Mouse (Mus musculus): Measurements from ENCODE around the gene Plpp7. TPM values are rescaled to one million over a fixed set of nuclear protein-coding genes. Genes with fewer than 3 reads are reported as not detected.

Plpp7 gene
- polyA plus RNA-seq, 1 experiment from 2014 or later: 2.5 TPM

DNA sequence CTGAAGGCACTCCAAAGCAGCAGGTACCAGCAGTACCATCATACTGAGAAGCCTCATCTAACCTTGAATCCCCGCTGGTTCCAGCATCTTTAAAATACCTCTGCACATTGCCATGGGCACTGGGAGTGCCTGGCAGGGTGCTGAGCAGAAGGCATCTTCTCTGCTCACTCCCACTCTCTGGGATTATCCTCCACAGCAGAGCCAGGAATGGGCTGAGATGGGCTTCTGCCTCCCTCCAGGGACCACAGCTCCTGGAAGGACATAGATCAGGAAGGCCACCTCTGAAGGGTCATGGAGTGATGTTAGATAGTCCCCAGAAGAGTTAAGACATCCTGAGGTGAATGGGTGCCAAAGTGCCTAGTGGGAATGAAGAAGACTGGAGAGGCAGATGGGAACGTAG, 17.2 kb downstream of the Plpp7 start:
- Histone ChIP-seq H3K9me3 (ENCODE audit: low read depth, low read length) (no peaks in the 10 kb centered on the region), H3K27ac (ENCODE audit: low read depth) (no peak overlapping the region), H3K27me3 (ENCODE audit: insufficient read depth, low read length) (no peaks in the 10 kb centered on the region), H3K4me3 (ENCODE audit: low read depth, low read length) (no peak overlapping the region), H3K4me2 (no peak overlapping the region), H3K4me1 (ENCODE audit: insufficient read depth) (no peaks in the 10 kb centered on the region), H3K9ac (no peak overlapping the region), H3K36me3 (ENCODE audit: insufficient read depth) (no peaks in the 10 kb centered on the region)
- TF ChIP-seq CTCF (IDR thresholded peaks at IDR 0.05; ENCODE audit: low read depth): no peak
- ATAC-seq (ENCODE audit: insufficient read depth): no peak
- DNase-seq: no peak
- 44% methylated on average over 2 of the region's 2 CpGs for WGBS

DNA sequence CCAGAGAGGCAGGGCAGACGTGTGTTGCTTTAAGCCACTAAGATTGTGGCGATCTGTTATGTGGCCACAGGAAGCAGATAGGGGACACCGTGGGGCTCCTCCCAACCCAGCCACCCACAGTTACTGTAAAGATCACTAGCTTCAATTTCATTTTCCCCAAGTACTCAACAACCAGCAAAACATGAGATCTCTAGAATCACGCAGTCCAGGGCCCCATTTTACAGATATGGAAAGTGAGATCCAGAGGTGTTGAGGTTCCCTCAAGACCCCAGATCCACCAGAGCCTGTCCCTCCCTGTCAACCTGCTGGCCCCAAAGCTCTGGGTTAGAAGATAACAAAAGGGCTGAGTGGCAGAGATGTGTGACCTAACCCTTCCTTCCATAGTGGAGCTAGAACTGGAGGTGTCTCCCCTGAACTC, 20.5 kb downstream of the Plpp7 start:
- Histone ChIP-seq H3K4me3 (ENCODE audit: low read depth, low read length) (no peak overlapping the region), H3K4me2 (no peak overlapping the region), H3K4me1 (ENCODE audit: insufficient read depth) (no peaks in the 10 kb centered on the region), H3K9ac (no peak overlapping the region), H3K36me3 (ENCODE audit: insufficient read depth) (no peaks in the 10 kb centered on the region), H3K9me3 (ENCODE audit: low read depth, low read length) (no peaks in the 10 kb centered on the region), H3K27ac (ENCODE audit: low read depth) (no peak overlapping the region), H3K27me3 (ENCODE audit: insufficient read depth, low read length) (no peaks in the 10 kb centered on the region)
- no peak for TF ChIP-seq CTCF (IDR thresholded peaks at IDR 0.05; ENCODE audit: low read depth)
- no peak for ATAC-seq (ENCODE audit: insufficient read depth)
- no peak for DNase-seq
- 82% methylated on average over 4 of the region's 4 CpGs for WGBS

DNA sequence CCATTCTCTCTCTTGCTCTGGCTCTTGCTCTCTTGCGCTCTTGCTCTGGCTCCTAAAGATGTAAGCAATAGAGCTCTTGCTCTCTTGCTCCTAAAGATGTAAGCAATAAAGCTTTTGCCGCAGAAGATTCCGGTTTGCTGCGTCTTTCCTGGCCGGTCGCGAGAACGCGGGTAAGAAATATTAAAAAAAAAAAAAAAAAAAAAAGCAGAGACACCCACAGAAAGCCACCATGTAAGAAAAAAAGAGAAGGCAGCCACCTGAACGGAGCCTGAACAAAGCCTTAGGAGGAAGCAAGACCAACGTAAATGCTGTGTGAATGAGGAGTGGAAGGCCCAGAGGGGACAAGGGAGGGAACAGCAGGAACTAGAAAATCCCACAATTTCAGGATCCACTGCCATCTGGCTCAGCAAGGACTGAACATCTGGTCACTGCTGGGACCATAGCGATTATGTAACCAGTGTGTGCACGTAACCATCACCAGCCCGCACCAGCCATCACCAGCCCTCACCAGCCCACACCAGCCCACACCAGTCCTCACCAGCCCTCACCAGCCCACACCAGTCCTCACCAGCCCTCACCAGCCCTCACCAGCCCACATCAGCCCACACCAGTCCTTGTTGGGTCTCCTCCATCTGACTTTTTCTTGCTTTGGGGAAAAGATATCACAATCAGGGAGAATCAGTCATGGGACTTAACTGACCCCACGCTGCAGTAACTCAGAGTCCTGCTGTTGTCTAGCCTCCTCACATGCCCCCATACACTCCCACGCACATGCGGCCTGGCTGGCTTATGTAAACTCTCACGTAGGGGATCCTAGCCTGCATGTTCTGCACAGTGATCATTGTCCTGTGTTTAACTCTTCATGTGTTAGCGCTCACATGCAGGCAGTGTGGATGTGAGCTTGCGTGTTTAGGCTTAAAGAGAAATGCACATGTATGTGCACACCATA, 24.7 kb downstream of the Plpp7 start:
- no peak for TF ChIP-seq CTCF (IDR thresholded peaks at IDR 0.05; ENCODE audit: low read depth)
- H3K27me3 ChIP-seq (ENCODE audit: insufficient read depth, low read length): no peaks in the 10 kb centered on the region
- H3K36me3 ChIP-seq (ENCODE audit: insufficient read depth): no peaks in the 10 kb centered on the region
- H3K4me1 ChIP-seq (ENCODE audit: insufficient read depth): no peaks in the 10 kb centered on the region
- ATAC-seq (ENCODE audit: insufficient read depth) (no peak), DNase-seq (no peak)
- H3K4me3 ChIP-seq (ENCODE audit: low read depth, low read length): no peak overlapping the region
- no peak overlapping the region for H3K4me2 ChIP-seq
- no peak overlapping the region for H3K27ac ChIP-seq (ENCODE audit: low read depth)
- no peaks in the 10 kb centered on the region for H3K9me3 ChIP-seq (ENCODE audit: low read depth, low read length)
- H3K9ac ChIP-seq: no peak overlapping the region
- 86% methylated on average over 20 of the region's 20 CpGs for WGBS

DNA sequence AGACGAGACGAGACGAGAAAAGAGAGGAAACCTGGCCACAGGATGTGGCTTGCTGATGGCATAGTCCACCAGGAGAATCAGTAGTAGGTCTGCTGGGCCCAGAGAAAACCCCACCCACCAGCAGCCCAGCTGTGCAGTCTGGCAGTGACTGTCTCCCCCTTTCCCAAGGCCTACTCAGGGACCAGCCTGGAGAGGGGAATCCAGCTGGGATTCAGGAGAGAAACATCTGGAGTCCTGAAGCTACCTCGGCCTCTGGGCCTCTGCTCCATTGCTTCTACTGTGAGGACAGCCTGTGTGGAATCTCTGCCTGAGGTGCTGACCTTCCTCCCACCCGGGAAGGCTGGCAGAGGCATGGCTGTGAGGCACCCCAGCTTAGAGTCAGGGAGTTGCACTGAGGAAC, 25.8 kb downstream of the Plpp7 start:
- Histone ChIP-seq H3K27ac (ENCODE audit: low read depth) (no peak overlapping the region), H3K36me3 (ENCODE audit: insufficient read depth) (no peaks in the 10 kb centered on the region), H3K4me1 (ENCODE audit: insufficient read depth) (no peaks in the 10 kb centered on the region), H3K27me3 (ENCODE audit: insufficient read depth, low read length) (no peaks in the 10 kb centered on the region), H3K4me3 (ENCODE audit: low read depth, low read length) (no peak overlapping the region), H3K9me3 (ENCODE audit: low read depth, low read length) (no peaks in the 10 kb centered on the region), H3K4me2 (no peak overlapping the region), H3K9ac (no peak overlapping the region)
- no peak for TF ChIP-seq CTCF (IDR thresholded peaks at IDR 0.05; ENCODE audit: low read depth)
- 66% methylated on average over 5 of the region's 5 CpGs for WGBS
- no peak for DNase-seq
- no peak for ATAC-seq (ENCODE audit: insufficient read depth)

DNA sequence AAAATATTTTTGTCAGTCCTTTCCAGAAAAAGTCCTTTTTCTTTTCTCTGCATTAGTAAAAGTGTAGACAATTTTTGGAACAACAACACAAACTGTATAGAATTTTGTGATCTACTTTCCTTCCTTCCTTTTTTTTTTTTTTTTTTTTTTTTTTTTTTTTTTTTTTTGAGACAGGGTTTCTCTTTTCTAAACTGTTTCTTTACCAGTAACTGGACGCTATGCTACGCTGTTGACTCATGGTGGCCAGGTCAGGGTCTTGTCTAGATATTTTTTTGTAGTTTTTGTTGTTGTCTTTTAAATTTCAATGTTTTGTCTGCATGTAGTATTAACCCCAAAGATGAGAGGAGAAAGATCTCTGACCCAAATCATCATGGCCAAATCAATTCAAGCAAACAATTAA, 26.5 kb downstream of the Plpp7 start:
- Histone ChIP-seq H3K4me3 (ENCODE audit: low read depth, low read length) (no peak overlapping the region), H3K27ac (ENCODE audit: low read depth) (no peak overlapping the region), H3K9ac (no peak overlapping the region), H3K9me3 (ENCODE audit: low read depth, low read length) (no peaks in the 10 kb centered on the region), H3K36me3 (ENCODE audit: insufficient read depth) (no peaks in the 10 kb centered on the region), H3K4me1 (ENCODE audit: insufficient read depth) (no peaks in the 10 kb centered on the region), H3K4me2 (no peak overlapping the region), H3K27me3 (ENCODE audit: insufficient read depth, low read length) (no peaks in the 10 kb centered on the region)
- ATAC-seq (ENCODE audit: insufficient read depth) (no peak), DNase-seq (no peak)
- TF ChIP-seq CTCF (IDR thresholded peaks at IDR 0.05; ENCODE audit: low read depth): no peak
- WGBS: 68% methylated on average over 2 of the region's 2 CpGs

GRCm38 (mm10) chr2:32127653-32128535, 32.6 kb downstream of the Plpp7 start:
- H3K4me3 ChIP-seq (ENCODE audit: low read depth, low read length): no peak overlapping the region
- WGBS: 11% methylated on average over 16 of the region's 16 CpGs
- no peaks in the 10 kb centered on the region for H3K4me1 ChIP-seq (ENCODE audit: insufficient read depth)
- H3K9me3 ChIP-seq (ENCODE audit: low read depth, low read length): no peaks in the 10 kb centered on the region
- H3K27me3 ChIP-seq (ENCODE audit: insufficient read depth, low read length): no peaks in the 10 kb centered on the region
- H3K9ac ChIP-seq: no peak overlapping the region
- peak overlapping the region; percentile 2; the same call in 1 of the 2 replicates for H3K4me2 ChIP-seq
- H3K27ac ChIP-seq (ENCODE audit: low read depth): peak overlapping the region; percentile 48
- peak; percentile 19 for DNase-seq
- peak; percentile 74 for ATAC-seq (ENCODE audit: insufficient read depth)
- no peaks in the 10 kb centered on the region for H3K36me3 ChIP-seq (ENCODE audit: insufficient read depth)
- no peak for TF ChIP-seq CTCF (IDR thresholded peaks at IDR 0.05; ENCODE audit: low read depth)

DNA sequence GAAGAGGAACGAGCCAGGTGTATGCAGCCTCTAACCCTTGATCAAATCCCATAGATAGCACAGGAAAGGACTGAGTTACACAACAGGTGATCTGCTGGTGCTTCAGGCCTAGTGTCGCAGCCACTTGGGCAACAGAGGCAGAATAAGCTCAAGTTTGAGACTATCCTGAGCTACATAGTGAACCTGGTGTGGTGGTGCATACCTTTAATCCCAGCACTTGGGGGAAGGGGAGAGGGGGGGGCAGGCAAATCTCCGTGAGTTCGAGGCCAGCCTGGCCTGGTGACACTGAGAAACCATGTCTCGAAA, 33.2 kb downstream of the Plpp7 start:
- Histone ChIP-seq H3K9me3 (ENCODE audit: low read depth, low read length) (no peaks in the 10 kb centered on the region), H3K36me3 (ENCODE audit: insufficient read depth) (no peaks in the 10 kb centered on the region), H3K4me1 (ENCODE audit: insufficient read depth) (no peaks in the 10 kb centered on the region), H3K27me3 (ENCODE audit: insufficient read depth, low read length) (no peaks in the 10 kb centered on the region), H3K4me3 (ENCODE audit: low read depth, low read length) (no peak overlapping the region), H3K4me2 (no peak overlapping the region), H3K27ac (ENCODE audit: low read depth) (no peak overlapping the region), H3K9ac (no peak overlapping the region)
- DNase-seq (no peak), ATAC-seq (ENCODE audit: insufficient read depth) (no peak)
- WGBS: 75% methylated on average over 5 of the region's 5 CpGs
- no peak for TF ChIP-seq CTCF (IDR thresholded peaks at IDR 0.05; ENCODE audit: low read depth)

Measured in lung, embryonic 14.5 days (tissue).